Mouse (Mus musculus) heart, embryonic 16.5 days (tissue): ENCODE data around the gene Chrm5. TPM values are rescaled to one million over a fixed set of nuclear protein-coding genes. Genes with fewer than 3 reads are reported as not detected.

Source experiments
- ATAC-seq: fragments of 200-750 bp; cut with Nextera tagmentation; replicated peaks from 2 replicates; pipeline ENCODE4 v1.8.0; 2017; ENCODE audit warnings: moderate number of reproducible peaks; ENCODE audit not compliant: insufficient read depth, low FRiP score; ENCODE audit errors: extremely low read depth
- H3K27ac ChIP-seq: fragments of 300-500 bp; sonication (generic); 2 replicates; pipeline ENCODE4 v1.5.1; 2014; ENCODE audit warnings: mild to moderate bottlenecking, low read length, control low read depth, moderate library complexity
- H3K27me3 ChIP-seq: fragments of 300-500 bp; sonication (generic); 2 replicates; pipeline ENCODE4 v1.6.1; 2014; ENCODE audit warnings: low read length, mixed read lengths; ENCODE audit not compliant: control insufficient read depth, insufficient read depth
- H3K36me3 ChIP-seq: fragments of 300-500 bp; sonication (generic); 2 replicates; pipeline ENCODE4 v1.6.1; 2014; ENCODE audit not compliant: control insufficient read depth, insufficient read depth
- H3K4me1 ChIP-seq: fragments of 300-500 bp; sonication (generic); 2 replicates; pipeline ENCODE4 v1.6.1; 2014; ENCODE audit warnings: low read length, mixed read lengths; ENCODE audit not compliant: control insufficient read depth, insufficient read depth
- H3K4me2 ChIP-seq: fragments of 300-500 bp; sonication (generic); 2 replicates; pipeline ENCODE4 v1.6.1; 2014; ENCODE audit warnings: low read depth, mild to moderate bottlenecking, control low read depth, low read length
- H3K4me3 ChIP-seq: fragments of 300-500 bp; sonication (generic); 2 replicates; pipeline ENCODE4 v1.5.1; 2014; ENCODE audit warnings: mild to moderate bottlenecking, control low read depth, low read length
- H3K9ac ChIP-seq: fragments of 300-500 bp; sonication (generic); 2 replicates; pipeline ENCODE4 v1.6.1; 2014; ENCODE audit warnings: low read length, control low read depth
- H3K9me3 ChIP-seq: fragments of 300-500 bp; sonication (generic); replicated peaks from 2 replicates; pipeline ENCODE4 v1.6.1; 2016; ENCODE audit warnings: low read length; ENCODE audit not compliant: control insufficient read depth
- WGBS: fragments of 180-500 bp; shearing (Covaris S2); extraction: QIAGEN DNeasy Blood & Tissue Kit; methylation state at CpG from one replicate; pipeline ENCODE4 v1.1.7; 2014; 5-methylcytosine and 5-hydroxymethylcytosine counted together
- polyA plus RNA-seq: library from polyadenylated mRNA; unstranded; fragments of >200 nt; fragmentation: Nextera tagmentation; extraction: Ambion mirVana; gene quantifications from 2 replicates; pipeline ENCODE4 v1.2.1, GENCODE M21; 2015

Chrm5 gene
- polyA plus RNA-seq = not detected in 2 replicates

DNA sequence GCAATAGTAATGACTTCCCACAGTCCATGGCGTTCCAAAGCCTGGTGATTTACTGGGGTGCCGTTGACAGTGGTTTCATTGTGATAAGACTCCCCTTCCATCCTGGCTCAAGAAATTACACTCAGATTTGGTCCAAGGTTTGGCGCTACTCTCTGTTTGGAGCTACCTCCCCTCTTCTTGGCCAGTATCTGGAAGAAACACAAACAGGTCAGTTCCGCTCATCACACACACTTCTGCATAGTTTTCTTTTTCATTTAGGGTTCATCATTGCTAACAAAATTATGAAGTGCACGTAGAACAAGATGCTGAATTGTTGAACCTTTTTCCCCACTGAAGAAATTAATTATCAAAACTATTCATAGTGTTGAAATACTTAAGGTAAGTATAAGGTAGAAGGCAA is at the start of gene Chrm5:
Gene Chrm5, minus strand, starts transcription at position 101 of the 400 bp plus-strand sequence.
- Histone ChIP-seq H3K9me3 (no peaks in the 10 kb centered on the region), H3K9ac (no peak within 1 kb of the TSS), H3K4me3 (no peak within 1 kb of the TSS), H3K27me3 (no peaks in the 10 kb centered on the region), H3K4me2 (no peak within 1 kb of the TSS), H3K36me3 (no peaks in the 10 kb centered on the region), H3K27ac (no peak within 1 kb of the TSS), H3K4me1 (no peaks in the 10 kb centered on the region)
- ATAC-seq = no peak
- WGBS = 87% methylated on average over 5 of the region's 5 CpGs

DNA sequence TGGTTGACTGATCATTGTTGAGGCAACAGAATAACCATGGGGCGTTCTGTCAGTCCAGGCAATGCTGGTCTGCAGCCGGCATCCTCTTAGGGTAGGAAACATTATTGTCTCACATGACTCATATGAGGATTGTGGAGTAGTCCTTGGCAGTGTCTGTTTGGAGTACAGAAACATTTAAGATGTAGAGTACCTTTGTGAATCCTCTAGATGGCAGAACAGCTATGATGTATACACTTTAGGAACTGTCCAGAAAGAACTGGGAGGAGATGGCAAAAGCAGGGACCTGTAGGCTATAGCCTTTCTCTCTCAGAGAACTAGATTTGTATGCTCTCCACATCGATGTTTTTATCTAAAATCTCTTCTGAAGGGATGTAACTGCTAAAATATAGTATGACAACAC is 46.4 kb upstream of the Chrm5 start:
- H3K4me3 ChIP-seq = no peak overlapping the region
- no peak overlapping the region for H3K9ac ChIP-seq
- no peak overlapping the region for H3K27ac ChIP-seq
- H3K27me3 ChIP-seq = no peaks in the 10 kb centered on the region
- no peak for ATAC-seq
- WGBS = 85% methylated on average over 3 of the region's 3 CpGs
- H3K4me1 ChIP-seq = no peaks in the 10 kb centered on the region
- H3K4me2 ChIP-seq = no peak overlapping the region
- H3K9me3 ChIP-seq = no peaks in the 10 kb centered on the region
- no peaks in the 10 kb centered on the region for H3K36me3 ChIP-seq

DNA sequence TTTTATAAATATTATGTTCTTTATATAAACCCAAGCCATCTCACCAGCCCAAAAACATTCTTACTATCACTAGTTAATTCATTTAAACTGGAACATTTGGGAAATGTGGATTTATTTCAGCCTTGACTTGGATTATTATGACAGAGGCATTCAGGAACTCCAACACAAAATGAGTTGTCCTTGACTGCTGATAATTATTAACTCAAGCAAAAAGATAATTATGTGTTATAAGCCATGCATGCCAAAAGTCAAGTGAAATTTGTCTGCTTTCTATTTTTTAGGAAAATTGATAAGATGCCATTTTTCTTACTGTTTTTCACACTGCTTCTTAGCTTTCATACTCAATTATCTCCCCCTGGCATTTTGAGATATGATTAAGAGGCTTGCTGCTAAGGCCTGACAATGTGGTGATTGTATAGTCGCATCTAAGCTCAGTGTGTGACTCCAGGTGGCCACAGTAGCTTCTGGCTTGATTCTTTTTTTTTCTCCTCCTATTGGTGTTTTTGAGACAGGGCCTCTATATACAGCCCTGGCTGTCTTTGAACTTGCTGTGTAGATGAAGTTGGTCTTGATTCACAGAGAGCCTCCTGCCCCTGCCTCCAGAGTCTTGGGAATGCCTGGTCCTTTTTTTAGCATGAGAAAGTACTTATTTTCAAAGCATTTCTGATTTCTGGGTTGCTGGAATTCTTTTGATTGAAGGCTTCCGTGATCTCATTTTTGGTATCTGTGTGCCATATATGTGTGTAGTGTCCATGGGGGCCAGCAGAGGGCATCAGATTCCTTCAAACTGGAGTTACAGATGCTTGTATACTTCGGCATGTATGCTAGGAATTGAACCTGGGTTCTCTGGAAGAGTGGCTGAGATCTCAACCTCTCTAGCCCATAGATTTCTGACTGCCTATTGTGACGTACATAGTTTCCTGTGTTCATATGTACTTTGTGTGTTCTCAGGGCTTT is 40.2 kb upstream of the Chrm5 start:
- peaks cover 3% of the 10 kb centered on the region; the same call in 1 of the 2 replicates for H3K9me3 ChIP-seq
- H3K4me1 ChIP-seq = no peaks in the 10 kb centered on the region
- no peak for ATAC-seq
- H3K27me3 ChIP-seq = no peaks in the 10 kb centered on the region
- 82% methylated on average over 4 of the region's 4 CpGs for WGBS
- no peak overlapping the region for H3K9ac ChIP-seq
- no peak overlapping the region for H3K4me2 ChIP-seq
- no peaks in the 10 kb centered on the region for H3K36me3 ChIP-seq
- no peak overlapping the region for H3K27ac ChIP-seq
- H3K4me3 ChIP-seq = no peak overlapping the region

GRCm38 (mm10) chr2:112518541-112518940 is 38.0 kb upstream of the Chrm5 start:
- H3K27ac ChIP-seq = no peak overlapping the region
- no peak for ATAC-seq

GRCm38 (mm10) chr2:112517218-112517617 is 36.6 kb upstream of the Chrm5 start:
- Histone ChIP-seq H3K27me3 (no peaks in the 10 kb centered on the region), H3K4me3 (no peak overlapping the region), H3K9me3 (peaks cover 3% of the 10 kb centered on the region; the same call in 1 of the 2 replicates), H3K9ac (no peak overlapping the region), H3K4me1 (no peaks in the 10 kb centered on the region), H3K4me2 (no peak overlapping the region), H3K36me3 (no peaks in the 10 kb centered on the region), H3K27ac (no peak overlapping the region)
- ATAC-seq = no peak
- 81% methylated on average over 3 of the region's 3 CpGs for WGBS

More at GRCm38 (mm10) chr2:112518541-112518940, 38.0 kb upstream of the Chrm5 start:
- H3K36me3 ChIP-seq = no peaks in the 10 kb centered on the region
- H3K9ac ChIP-seq = no peak overlapping the region
- H3K4me3 ChIP-seq = no peak overlapping the region
- H3K4me1 ChIP-seq = no peaks in the 10 kb centered on the region
- H3K4me2 ChIP-seq = no peak overlapping the region
- H3K9me3 ChIP-seq = peaks cover 3% of the 10 kb centered on the region; the same call in 1 of the 2 replicates
- H3K27me3 ChIP-seq = no peaks in the 10 kb centered on the region

DNA sequence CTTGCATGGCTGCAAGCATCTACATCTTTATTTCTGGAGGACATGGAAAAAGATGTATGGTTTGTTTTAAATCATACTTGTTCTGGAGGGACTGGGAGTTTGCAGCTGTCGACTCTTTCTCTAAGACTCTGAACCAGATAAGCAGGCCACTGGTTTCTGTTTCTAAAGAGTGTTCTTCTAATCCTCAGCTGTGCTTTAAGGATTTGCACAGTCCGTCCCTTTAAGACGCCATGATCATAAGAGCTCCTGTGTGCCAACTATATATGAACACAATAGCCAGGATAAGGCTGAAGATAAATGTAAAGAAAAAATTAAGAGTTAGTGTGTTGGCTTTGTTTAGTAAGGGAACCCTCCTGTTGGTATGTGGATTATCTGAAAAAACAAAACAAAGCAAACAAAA is 36.2 kb upstream of the Chrm5 start:
- H3K9ac ChIP-seq = no peak overlapping the region
- 65% methylated on average over 3 of the region's 3 CpGs for WGBS
- H3K4me1 ChIP-seq = no peaks in the 10 kb centered on the region
- H3K27me3 ChIP-seq = no peaks in the 10 kb centered on the region
- H3K4me2 ChIP-seq = no peak overlapping the region
- H3K4me3 ChIP-seq = no peak overlapping the region
- no peak overlapping the region for H3K27ac ChIP-seq
- peaks cover 3% of the 10 kb centered on the region; the same call in 1 of the 2 replicates for H3K9me3 ChIP-seq
- H3K36me3 ChIP-seq = no peaks in the 10 kb centered on the region
- ATAC-seq = no peak

- Histone ChIP-seq H3K36me3 (no peaks in the 10 kb centered on the region), H3K4me1 (no peaks in the 10 kb centered on the region), H3K27me3 (no peaks in the 10 kb centered on the region), H3K4me3 (no peak overlapping the region), H3K27ac (no peak overlapping the region), H3K9ac (no peak overlapping the region), H3K9me3 (no peaks in the 10 kb centered on the region), H3K4me2 (no peak overlapping the region)
- no peak for ATAC-seq
- 83% methylated on average over 1 of the region's 1 CpGs for WGBS
Measured at GRCm38 (mm10) chr2:112513036-112513435, 32.5 kb upstream of the Chrm5 start.

DNA sequence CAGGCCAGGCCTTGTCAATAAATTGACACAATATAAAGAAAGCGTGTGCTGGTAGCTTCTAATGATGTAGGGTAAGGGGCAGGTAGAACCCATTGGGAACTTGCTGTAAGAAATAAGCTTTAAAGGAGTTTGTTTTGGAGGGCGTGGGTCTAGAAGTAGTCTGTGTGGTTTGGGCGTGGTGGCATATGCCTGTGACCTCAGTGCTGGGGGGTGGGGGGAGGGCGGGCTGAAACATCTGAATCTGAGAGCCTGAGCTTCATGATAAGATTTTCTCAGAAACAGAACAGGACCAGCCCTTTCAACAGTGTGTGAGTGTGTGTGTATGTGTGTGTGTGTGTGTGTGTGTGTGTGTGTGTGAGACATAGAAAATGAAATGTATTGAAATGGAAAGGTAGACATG is 29.6 kb upstream of the Chrm5 start:
- H3K27me3 ChIP-seq = no peaks in the 10 kb centered on the region
- H3K4me2 ChIP-seq = no peak overlapping the region
- H3K4me1 ChIP-seq = no peaks in the 10 kb centered on the region
- H3K9me3 ChIP-seq = no peaks in the 10 kb centered on the region
- ATAC-seq = no peak
- H3K9ac ChIP-seq = no peak overlapping the region
- 52% methylated on average over 4 of the region's 4 CpGs for WGBS
- H3K27ac ChIP-seq = no peak overlapping the region
- H3K36me3 ChIP-seq = no peaks in the 10 kb centered on the region
- H3K4me3 ChIP-seq = no peak overlapping the region

DNA sequence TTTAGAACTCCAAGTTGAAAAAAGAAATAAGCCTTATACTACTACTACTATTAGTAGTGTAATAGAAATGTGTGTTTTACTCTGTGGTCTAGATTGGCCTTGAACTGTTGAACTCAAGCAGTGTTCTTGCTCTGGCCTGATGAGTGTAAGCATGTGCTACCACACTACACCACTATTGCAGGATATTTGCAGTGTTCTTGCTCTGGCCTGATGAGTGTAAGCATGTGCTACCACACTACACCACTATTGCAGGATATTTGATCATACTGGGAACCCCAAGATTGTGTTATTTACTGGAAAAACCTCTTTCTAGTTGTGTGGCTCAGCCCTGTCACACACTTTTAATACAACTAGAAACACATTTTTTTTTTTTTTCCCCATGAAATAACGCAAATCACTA is 26.9 kb upstream of the Chrm5 start:
- no peak overlapping the region for H3K4me2 ChIP-seq
- H3K9me3 ChIP-seq = no peaks in the 10 kb centered on the region
- H3K4me3 ChIP-seq = no peak overlapping the region
- ATAC-seq = no peak
- WGBS = 94% methylated on average over 1 of the region's 1 CpGs
- H3K9ac ChIP-seq = no peak overlapping the region
- no peaks in the 10 kb centered on the region for H3K36me3 ChIP-seq
- H3K27ac ChIP-seq = no peak overlapping the region
- no peaks in the 10 kb centered on the region for H3K27me3 ChIP-seq
- no peaks in the 10 kb centered on the region for H3K4me1 ChIP-seq
